Mouse (Mus musculus) CH12F3 (cell line): ENCODE measurements around the gene Dnm1l.
"Not testable (repeated sequence)": the region's sequence is repeated elsewhere in the genome, so short reads cannot be mapped to it uniquely, and the experiment has no call there.

Experiments
- in situ Hi-C: fragments of 300-500 bp; cut with MboI; formaldehyde crosslinking; loops from 2 replicates; pipeline ENCODE4 v1.14.3; 2020; ENCODE audit warnings: low sequenced_read_pairs

Dnm1l gene

DNA sequence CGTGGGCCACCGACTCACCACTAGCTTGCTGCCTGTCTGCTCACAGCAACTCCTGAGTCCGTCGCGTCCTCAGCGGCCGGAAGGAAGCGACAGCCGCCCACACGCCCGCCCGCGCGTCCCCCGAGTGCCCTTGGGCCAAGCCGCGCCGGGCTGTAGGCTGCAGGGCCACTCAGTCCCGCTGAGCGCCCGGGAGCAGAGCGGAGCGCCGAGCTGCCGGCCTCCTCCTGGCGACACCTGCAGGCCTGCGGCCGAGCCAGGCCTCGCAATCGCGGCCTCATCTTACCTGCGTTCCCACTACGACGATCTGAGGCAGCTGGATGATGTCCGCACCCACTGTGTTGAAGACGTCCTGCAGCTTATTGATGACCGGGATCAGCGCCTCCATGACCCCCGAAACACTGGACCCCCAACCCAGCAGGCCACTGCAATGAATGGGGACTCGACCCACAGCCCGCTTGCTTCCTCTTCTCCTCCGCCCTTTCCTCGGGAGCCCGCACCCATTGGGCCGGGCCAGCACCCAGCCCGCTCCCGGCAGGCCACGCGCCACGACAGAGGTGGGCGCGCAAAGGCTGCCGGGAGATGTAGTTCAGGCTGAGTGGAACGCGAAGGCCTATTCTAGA lies at the start of gene Dnm1l:
Gene Dnm1l (minus strand): TSS at position 479 of the 620 bp plus-strand sequence.
- in situ Hi-C loops: no loop called here

DNA sequence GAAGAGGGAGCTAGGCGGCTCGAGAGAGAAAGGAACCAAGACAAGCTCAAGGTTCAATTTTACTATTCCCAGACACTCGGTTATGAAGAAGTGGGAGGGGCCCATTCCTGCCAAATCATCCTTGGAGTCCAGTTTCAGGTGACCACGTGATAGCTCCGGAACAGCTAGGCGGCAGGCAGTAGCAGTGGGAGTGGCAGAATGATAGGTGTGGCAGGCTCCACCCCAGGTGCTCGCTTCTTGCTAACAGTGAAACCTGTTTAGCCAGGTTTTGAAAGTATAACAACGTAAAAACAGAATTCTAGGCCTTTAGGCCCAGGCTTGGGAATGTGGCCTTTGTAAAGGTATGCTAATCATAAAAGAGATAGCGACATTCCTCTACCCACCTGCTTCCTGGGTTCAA lies 8.5 kb upstream of the Dnm1l start:
- in situ Hi-C loops: not testable (repeated sequence)

DNA sequence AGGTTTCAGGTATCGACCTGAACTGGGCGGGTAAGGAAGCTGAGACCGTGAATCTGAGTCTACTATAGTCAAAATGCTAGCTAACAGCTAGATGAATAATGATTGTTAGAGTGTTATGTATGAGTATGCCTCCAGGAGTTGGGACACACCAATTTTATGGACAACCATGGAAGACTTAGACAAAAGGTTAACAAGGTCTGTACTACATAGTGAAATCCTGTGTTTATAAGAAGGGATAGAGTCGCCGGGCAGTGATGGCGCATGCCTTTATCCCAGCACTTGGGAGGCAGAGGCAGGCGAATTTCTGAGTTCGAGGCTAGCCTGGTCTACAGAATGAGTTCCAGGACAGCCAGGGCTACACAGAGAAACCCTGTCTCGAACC lies 333 bp upstream of the Dnm1l start:
- in situ Hi-C loops: not testable (repeated sequence)

DNA sequence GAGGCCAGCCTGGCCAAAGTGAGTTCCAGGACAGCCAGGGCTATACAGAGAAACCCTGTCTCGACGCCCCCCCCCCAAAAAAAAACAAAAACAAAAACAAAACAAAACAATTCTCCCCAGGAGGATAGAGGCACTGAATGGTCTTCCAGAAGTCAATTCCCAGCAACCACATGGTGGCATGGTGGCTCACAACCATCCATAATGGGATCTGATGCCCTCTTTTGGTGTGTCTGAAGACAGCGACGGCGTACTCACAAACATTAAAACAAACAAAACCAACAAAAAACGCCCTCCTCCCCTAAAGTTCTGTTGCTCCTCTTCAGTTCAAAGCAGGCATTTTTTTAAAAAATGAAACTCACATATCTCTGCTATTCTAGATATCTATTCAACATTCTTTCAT lies 851 bp downstream of the Dnm1l start:
- in situ Hi-C loops: no loop called here

DNA sequence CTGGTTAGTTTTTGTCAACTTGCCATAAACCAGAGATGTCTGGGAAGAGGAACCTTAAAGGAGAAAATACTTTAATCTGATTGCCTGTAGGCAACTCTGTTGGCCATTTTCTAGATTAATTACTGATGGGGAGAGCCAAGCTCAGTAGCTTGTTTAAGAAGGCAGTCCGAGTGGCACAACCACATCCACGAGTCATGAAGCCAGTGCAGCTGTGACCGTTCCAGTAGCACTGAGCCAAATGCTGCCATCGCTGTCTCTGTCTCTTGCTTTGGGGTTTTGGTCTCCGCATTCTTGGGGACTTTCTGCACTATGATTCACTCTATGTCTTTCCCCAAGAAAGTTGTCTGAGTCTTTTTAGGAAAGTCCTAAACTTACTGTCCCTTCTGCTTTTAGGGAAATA lies 12.3 kb downstream of the Dnm1l start:
- in situ Hi-C loops: no loop called here

DNA sequence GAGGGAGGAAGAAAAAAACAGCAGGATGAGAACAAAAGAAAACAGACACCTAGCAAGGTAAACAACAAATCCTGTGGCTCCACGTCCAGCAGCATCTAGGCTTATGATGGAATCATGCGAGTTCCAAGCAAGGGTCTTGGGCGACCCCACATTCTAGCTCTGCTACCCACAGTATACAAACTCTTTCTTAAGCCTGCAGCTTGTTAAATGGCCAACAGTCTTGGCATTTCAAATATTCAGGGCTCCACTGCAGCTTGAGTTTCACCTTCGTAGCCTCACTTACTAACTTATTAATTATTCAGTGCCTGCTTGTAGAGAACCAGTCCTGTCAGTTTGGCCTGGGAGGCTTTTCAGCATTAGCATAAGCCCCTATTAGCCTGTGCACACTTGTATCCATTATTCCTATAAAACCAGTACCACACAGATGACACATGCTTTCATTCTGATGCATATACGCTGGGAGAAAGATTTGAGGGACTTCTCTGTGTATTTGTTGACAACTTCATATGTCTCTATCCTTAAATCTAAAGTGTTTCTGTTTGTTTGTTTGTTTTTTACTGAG lies 32.9 kb downstream of the Dnm1l start:
- in situ Hi-C loops: no loop called here

DNA sequence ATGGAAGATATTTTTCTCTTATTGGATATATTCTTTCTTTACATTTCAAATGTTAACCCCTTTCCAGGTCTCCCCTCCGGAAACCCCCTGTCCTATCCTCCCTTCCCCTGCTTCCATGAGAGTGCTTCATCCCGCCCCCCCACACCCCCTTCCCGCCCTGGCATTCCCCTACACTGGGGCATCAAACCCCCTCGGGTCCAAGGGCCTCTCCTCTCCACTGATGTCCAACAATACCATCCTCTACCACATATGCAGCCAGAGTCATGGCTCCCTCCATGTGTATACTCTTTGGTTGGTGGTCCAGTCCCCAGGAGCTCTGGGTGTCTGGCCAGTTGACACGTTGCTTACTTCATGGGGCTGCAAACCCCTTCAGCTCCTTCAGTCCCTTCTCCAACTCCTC lies 47.4 kb downstream of the Dnm1l start:
- in situ Hi-C loops: no loop called here

DNA sequence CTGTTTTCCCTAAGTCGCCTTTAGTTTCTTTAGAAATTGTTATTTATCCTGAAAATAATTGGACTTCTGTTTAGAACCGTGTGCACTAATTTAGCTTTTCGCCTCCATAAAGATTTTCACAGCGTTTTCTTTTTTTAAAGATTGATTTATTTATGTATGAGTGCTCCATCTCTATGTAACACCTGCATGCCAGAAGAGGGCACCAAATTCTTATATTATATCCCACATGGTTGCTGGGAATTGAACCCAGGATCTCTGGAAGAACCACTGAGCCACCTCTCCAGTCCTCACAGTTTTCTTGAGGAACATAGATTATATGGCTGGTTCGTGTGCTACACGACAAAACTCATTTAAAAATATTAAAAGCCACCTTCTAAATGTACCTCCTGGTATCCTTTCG lies 54.9 kb downstream of the Dnm1l start:
- in situ Hi-C loops: no loop called here

DNA sequence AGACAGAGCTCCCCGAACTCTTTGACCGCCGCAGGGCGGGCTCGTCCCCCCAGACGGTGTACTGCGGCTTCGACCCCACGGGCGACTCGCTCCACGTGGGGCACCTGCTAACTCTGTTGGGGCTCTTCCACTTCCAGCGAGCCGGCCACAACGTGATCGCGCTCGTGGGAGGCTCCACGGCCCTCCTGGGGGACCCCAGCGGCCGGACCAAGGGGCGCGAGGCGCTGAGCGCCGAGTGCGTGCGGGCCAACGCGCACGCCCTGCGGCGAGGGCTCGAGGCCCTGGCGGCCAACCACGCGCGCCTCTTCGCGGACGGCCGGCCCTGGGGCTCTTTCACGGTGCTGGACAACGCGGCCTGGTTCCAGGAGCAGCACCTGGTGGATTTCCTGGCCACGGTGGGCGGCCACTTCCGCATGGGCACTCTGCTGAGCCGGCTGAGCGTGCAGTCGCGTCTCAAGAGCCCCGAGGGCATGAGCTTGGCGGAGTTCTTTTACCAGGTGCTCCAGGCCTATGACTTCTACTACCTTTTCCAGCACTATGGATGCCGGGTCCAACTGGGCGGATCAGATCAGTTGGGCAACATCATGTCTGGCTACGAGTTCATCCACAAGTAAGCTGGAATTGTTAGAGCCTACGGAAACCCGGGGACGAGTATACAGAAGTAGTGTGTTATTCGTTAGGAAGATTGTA lies 55.5 kb downstream of the Dnm1l start:
- in situ Hi-C loops: no loop called here

DNA sequence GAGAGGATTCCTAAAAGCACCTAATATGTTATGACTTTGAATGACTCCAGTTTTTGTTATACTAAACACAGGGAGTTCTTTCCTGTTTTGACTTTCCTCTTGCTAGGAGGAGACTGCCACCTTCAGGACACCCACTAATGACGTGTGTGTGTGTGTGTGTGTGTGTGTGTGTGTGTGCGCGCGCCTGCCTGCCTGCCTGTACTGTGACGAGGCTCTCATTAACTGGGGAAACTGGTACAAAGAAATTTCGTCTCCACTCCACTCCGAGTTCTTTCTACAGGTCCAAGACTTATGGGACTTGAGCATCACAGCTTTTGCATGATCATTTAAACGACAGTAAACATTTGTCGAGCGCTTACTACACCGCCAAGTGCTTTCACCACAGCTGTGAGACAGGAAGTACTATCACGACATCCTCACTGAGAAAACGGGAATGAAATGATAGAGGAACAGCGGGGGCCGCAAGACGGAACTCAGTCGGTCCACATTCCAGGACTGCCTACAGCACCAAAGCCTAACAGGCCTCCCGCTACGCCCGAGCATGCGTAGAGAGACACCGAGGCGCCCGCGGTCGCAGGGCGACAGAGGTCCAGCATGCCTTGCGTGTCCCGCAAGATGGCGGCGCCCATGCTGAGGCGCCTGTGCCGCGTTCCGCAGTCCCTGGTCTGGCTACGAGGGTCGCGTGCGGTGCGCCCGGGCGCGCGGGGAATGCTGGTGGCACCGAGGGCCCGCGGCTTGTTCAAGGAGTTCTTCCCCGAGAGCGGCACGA lies 56.2 kb downstream of the Dnm1l start, which contains the start of gene Yars2:
Gene Yars2 (plus strand): TSS at position 597 of the 769 bp plus-strand sequence.
- in situ Hi-C loops: no loop called here

DNA sequence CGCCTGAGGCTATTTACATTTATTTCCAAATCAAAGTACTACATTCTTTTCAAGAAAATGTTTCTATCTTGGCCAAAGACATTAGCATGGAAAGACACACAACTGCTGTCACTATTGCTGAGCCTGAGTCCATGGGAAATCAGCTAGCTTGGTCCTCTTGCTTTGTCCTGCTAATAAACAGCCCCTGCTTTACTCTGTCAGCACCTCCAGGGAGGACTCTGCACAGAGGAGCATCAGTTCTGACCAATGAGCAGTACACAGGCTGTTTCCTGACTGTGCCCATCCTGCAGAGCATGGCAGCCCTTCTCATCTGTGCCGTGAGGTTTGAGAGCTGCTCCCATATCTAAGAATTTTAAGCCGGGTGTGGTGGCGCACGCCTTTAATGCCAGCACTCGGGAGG lies 85.0 kb downstream of the Dnm1l start:
- in situ Hi-C loops: no loop called here

DNA sequence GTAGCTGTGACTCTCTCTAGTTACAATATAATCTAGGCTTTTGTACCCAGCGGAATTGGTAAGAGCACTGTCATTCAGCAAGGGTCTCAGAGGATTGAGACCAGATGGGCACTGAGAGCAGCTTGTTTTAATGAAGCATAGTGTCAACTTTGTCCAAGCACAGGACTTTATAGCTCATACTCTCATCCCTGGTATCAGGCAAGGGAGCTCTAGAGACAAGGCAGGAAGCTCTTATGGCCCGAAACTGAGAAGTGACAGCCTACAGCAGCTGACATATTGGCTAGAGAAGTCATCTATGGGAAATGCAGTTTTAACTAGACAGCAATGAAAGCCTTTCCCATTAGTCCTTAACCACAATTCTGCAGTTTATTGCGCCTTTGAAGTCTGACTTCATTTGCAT lies 85.8 kb downstream of the Dnm1l start:
- in situ Hi-C loops: no loop called here

DNA sequence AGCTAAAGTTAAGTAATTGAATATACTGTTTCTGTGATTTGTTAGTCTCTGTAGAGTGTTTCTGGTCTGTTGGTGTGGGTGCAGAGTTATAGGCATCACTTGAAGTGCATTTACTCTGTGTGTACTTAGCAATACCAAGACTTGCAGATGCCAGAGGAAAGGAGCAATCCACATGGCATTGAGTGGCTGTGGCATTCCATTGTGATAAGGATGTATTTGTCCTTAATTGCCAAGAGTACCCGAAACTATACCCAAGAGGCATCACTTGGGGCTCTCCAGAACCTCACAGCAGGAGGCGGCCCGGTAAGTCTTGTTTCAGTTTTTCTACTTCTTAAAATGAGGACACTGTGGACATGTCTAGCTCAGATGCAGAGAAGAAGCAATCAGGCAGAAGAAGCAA lies 96.3 kb downstream of the Dnm1l start:
- in situ Hi-C loops: no loop called here
